Mouse (Mus musculus): Measurements from ENCODE around the gene Crtam.

GRCm38 (mm10) chr9:40927351-40927980 lies 77.0 kb downstream of the Crtam start:
- TF ChIP-seq CTCF (conservative IDR thresholded peaks at IDR 0.05; ENCODE audit: low read length) = no peak
- TF ChIP-seq NANOG (IDR thresholded peaks at IDR 0.05; ENCODE audit: borderline replicate concordance, low read length) = no peak
